Mouse (Mus musculus): ENCODE measurements around the gene Phf12. TPM values are rescaled to one million over a fixed set of nuclear protein-coding genes. Genes with fewer than 3 reads are reported as not detected.
A peak's percentile ranks its signal among the peaks of the same experiment; 100 is the strongest.

Gene Phf12
- polyA plus RNA-seq, 1 experiment from 2014 or later, result 11.6 TPM

DNA sequence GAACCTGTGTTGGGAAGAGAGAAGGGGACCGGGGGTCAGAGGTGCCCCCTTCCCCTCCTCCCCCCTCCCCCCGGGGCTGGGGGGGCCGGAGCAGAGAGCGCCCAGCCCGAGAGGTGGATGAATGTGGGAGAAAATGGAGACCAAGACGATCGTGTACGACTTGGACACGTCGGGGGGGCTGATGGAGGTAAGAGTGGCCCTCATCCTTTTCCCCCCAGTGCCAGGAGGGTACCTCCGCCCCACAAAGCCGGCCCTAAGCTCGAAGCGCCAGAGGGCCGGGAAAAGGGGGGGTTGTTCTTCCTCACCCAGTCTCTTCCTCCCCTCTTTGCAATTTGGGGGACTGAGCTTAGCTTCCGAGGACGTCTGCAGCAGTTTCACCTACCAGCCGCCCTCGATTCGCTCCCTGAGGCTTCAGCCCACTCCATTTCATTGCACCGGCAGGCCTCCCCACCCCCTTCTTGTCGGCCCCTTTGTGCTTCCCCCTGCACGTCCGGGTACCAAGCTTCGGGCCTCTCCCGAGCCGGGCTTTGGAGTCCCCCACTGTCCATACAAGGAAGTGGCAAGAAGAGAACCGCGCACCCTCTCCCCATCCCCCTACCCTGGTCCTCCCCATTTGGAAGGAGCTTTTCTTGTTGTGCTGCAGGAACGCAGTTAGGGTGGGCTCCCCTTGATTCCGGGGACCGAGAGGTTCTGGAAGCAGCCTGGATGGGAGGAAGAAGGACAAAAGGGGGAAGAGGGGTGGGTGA is 810 bp downstream of the Phf12 start:
- peak overlapping the region; percentile 92 to 96 for H3K4me3 ChIP-seq (ENCODE audit: control insufficient read depth in 1 of 2, insufficient read depth in 1 of 2, low read depth in 1 of 2, low read length in 2 of 2)
- no peak for ATAC-seq (ENCODE audit: insufficient number of reproducible peaks, insufficient read depth, low FRiP score, low read depth)
- 0 out of 2 replicates have a peak, but pooled peaks cover under 1% of the 10 kb centered on the region for H3K27me3 ChIP-seq (ENCODE audit: control insufficient read depth, insufficient read depth, low read length)
- peak overlapping the region; percentile 100 for H3K9ac ChIP-seq (ENCODE audit: low read length)
- 0% methylated on average over 29 of the region's 32 CpGs for WGBS
- peaks cover 4 to 18% of the 10 kb centered on the region in 2 experiments for H3K4me1 ChIP-seq (ENCODE audit: control insufficient read depth in 2 of 2, insufficient read depth in 2 of 2, low read length in 2 of 2)
- H3K9me3 ChIP-seq (ENCODE audit: control insufficient read depth, low read length), result no peaks in the 10 kb centered on the region
- H3K4me2 ChIP-seq (ENCODE audit: low read length), result peak overlapping the region; percentile 91
- H3K36me3 ChIP-seq (ENCODE audit: control insufficient read depth, insufficient read depth, low read length), result peaks cover 25% of the 10 kb centered on the region
- peak overlapping the region; percentile 81 to 93 for H3K27ac ChIP-seq (replicated peaks in 1 of 2; ENCODE audit: control insufficient read depth in 1 of 2, insufficient read depth in 1 of 2, low read depth in 2 of 2, low read length in 2 of 2)

DNA sequence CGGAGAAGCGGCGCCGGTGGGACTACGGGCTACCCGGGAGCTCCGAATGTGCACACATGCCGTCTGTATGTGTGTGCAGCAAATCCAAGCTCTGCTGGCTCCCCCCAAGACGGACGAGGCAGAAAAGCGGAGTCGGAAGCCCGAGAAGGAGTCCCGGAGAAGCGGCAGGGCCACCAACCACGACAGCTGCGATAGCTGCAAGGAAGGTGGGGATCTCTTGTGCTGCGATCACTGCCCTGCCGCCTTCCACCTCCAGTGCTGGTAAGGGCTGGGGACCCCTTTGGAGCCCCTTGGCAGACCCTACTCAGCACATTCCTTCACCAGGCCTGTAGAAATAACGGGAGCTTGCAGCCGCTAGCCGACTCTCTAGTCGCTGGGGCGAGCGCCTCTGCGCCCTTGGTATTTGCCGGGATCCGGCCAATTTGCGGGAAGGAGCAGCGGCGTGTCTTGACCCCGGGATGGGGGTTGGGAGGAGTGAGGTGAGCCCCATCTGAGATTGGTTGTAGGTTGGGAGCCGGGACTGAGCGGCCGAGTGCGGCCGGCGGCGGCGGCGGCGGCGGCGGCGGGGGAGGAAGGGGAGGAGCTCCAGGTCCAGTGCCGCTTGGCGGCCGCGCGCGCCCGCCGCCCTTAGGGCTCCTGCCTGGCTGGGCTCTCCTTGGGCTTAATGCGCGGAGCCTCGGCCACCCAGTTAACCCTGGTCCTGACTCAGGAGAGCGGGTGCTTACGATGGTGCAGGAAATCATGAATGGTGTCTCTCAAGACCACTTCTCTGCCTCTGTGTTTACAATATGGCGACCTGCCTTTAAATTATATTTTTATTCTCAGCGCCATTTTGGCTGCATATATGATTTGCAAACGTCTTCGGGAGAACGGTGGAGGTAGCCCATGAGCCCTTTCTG is 1.6 kb downstream of the Phf12 start:
- WGBS, result under 1% methylated on average over 52 of the region's 63 CpGs
- H3K27me3 ChIP-seq (ENCODE audit: control insufficient read depth, insufficient read depth, low read length), result no peaks in the 10 kb centered on the region
- peak overlapping the region; percentile 92 to 96 for H3K4me3 ChIP-seq (ENCODE audit: control insufficient read depth in 1 of 2, insufficient read depth in 1 of 2, low read depth in 1 of 2, low read length in 2 of 2)
- H3K36me3 ChIP-seq (ENCODE audit: control insufficient read depth, insufficient read depth, low read length), result peaks cover 33% of the 10 kb centered on the region
- peak overlapping the region; percentile 91 for H3K4me2 ChIP-seq (ENCODE audit: low read length)
- H3K9me3 ChIP-seq (ENCODE audit: control insufficient read depth, low read length), result no peaks in the 10 kb centered on the region
- H3K4me1 ChIP-seq (ENCODE audit: control insufficient read depth in 2 of 2, insufficient read depth in 2 of 2, low read length in 2 of 2), result peaks cover 4 to 18% of the 10 kb centered on the region in 2 experiments
- no peak for ATAC-seq (ENCODE audit: insufficient number of reproducible peaks, insufficient read depth, low FRiP score, low read depth)
- H3K27ac ChIP-seq (replicated peaks in 1 of 2; ENCODE audit: control insufficient read depth in 1 of 2, insufficient read depth in 1 of 2, low read depth in 2 of 2, low read length in 2 of 2), result peak overlapping the region; percentile 89 to 93
- H3K9ac ChIP-seq (ENCODE audit: low read length), result peak overlapping the region; percentile 100

DNA sequence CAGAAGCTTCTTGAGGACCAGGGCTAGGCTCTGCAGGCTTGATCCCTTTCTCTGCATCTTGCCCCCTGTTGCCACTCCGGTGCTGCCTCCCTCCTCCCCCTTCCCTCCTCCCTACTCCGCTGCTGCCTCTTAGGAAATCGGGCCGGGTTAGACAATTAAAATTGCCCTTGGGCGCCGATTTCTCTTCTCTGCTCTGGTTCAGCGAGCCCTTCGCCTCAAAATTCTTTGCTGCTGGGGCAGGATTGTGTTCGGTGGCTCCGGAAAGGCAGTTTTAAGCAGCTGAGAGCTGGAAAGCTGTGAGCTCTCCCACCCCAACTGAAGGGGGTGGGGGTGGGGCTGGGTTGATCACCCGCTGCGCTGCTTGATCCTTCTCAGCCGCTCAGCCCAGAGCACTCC is 2.3 kb downstream of the Phf12 start:
- peak overlapping the region; percentile 92 to 96 for H3K4me3 ChIP-seq (ENCODE audit: control insufficient read depth in 1 of 2, insufficient read depth in 1 of 2, low read depth in 1 of 2, low read length in 2 of 2)
- H3K36me3 ChIP-seq (ENCODE audit: control insufficient read depth, insufficient read depth, low read length), result peaks cover 39% of the 10 kb centered on the region
- H3K9me3 ChIP-seq (ENCODE audit: control insufficient read depth, low read length), result no peaks in the 10 kb centered on the region
- H3K4me1 ChIP-seq (ENCODE audit: control insufficient read depth in 2 of 2, insufficient read depth in 2 of 2, low read length in 2 of 2), result peaks cover 4 to 18% of the 10 kb centered on the region in 2 experiments
- peak overlapping the region; percentile 100 for H3K9ac ChIP-seq (ENCODE audit: low read length)
- H3K27ac ChIP-seq (replicated peaks in 1 of 2; ENCODE audit: control insufficient read depth in 1 of 2, insufficient read depth in 1 of 2, low read depth in 2 of 2, low read length in 2 of 2), result peak overlapping the region; percentile 89 to 93
- peak overlapping the region; percentile 91 for H3K4me2 ChIP-seq (ENCODE audit: low read length)
- no peak for ATAC-seq (ENCODE audit: insufficient number of reproducible peaks, insufficient read depth, low FRiP score, low read depth)
- H3K27me3 ChIP-seq (ENCODE audit: control insufficient read depth, insufficient read depth, low read length), result no peaks in the 10 kb centered on the region
- 1% methylated on average over 13 of the region's 13 CpGs for WGBS

DNA sequence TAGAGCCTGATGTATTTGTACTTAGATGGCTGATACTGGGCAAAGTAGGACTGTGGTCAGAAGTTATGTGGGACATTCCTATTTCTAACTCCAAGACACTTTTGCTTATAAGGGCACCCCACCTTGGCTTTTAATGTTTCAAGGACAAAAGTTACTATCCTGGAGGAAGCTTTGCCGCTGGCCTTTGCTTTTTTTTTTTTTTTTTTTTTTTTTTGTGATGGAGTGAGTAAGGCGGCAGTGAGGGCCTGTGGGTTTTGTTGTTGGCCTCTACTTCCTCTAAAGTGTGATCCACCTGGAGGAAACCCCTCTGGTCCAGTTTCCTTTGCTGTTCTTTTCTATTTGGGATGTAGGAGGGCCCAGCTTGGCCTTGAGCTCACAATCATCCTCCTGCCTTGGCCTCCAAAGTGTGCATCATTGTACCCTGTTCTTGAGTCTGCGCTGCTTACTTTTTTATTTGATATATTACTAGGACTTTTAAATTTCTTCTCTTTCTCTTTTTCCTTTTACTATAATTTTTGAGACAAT is 3.0 kb downstream of the Phf12 start:
- peak overlapping the region; percentile 91 for H3K4me2 ChIP-seq (ENCODE audit: low read length)
- no peaks in the 10 kb centered on the region for H3K27me3 ChIP-seq (ENCODE audit: control insufficient read depth, insufficient read depth, low read length)
- no peak overlapping the region for H3K27ac ChIP-seq (replicated peaks in 1 of 2; ENCODE audit: control insufficient read depth in 1 of 2, insufficient read depth in 1 of 2, low read depth in 2 of 2, low read length in 2 of 2)

DNA sequence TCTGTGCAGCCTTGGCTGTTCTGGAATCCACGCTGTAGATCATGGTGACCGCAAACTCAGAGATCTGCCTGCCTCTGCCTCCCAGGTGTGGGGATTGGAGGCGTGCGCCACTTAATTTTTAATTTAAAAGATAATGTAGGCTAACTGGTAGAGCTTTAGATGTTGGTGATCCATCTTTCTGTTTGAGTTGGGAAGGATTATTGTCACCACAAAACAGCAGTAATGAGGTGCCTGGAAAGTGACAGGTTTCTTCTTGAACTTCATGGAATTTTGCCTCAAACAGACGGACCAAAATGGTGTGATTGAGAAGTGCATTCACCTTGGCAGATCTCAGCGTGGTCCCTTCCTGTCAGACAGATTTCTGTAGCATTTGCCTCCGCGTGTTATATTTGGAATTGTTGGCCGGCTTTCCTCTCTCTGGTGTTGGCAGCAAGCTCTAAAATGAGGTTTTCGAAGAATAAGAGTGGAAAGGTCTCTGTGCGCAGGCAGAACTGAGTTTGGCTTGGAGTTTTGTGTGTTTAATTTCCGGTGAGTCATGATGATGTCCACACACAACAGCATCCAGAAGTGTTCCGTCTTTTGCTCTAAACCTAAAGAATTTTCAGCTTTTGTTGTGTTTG is 6.6 kb downstream of the Phf12 start:
- Histone ChIP-seq H3K4me1 (ENCODE audit: control insufficient read depth in 2 of 2, insufficient read depth in 2 of 2, low read length in 2 of 2) (peaks cover 4 to 14% of the 10 kb centered on the region in 2 experiments), H3K36me3 (ENCODE audit: control insufficient read depth, insufficient read depth, low read length) (peaks cover 68% of the 10 kb centered on the region), H3K4me2 (ENCODE audit: low read length) (no peak overlapping the region), H3K27ac (replicated peaks in 1 of 2; ENCODE audit: control insufficient read depth in 1 of 2, insufficient read depth in 1 of 2, low read depth in 2 of 2, low read length in 2 of 2) (no peak overlapping the region), H3K9ac (ENCODE audit: low read length) (no peak overlapping the region), H3K9me3 (ENCODE audit: control insufficient read depth, low read length) (no peaks in the 10 kb centered on the region), H3K27me3 (ENCODE audit: control insufficient read depth, insufficient read depth, low read length) (no peaks in the 10 kb centered on the region), H3K4me3 (ENCODE audit: control insufficient read depth in 1 of 2, insufficient read depth in 1 of 2, low read depth in 1 of 2, low read length in 2 of 2) (no peak overlapping the region)
- WGBS, result 84% methylated on average over 13 of the region's 13 CpGs
- ATAC-seq (ENCODE audit: insufficient number of reproducible peaks, insufficient read depth, low FRiP score, low read depth), result no peak

More for the DNA sequence above, 3.0 kb downstream of the Phf12 start:
- peak overlapping the region in 1 of 2 experiments; percentile 92; a peak in 1 of 4 replicates for H3K4me3 ChIP-seq (ENCODE audit: control insufficient read depth in 1 of 2, insufficient read depth in 1 of 2, low read depth in 1 of 2, low read length in 2 of 2)
- H3K4me1 ChIP-seq (ENCODE audit: control insufficient read depth in 2 of 2, insufficient read depth in 2 of 2, low read length in 2 of 2), result peaks cover 4 to 18% of the 10 kb centered on the region in 2 experiments
- H3K36me3 ChIP-seq (ENCODE audit: control insufficient read depth, insufficient read depth, low read length), result peaks cover 44% of the 10 kb centered on the region
- WGBS, result 91% methylated on average over 3 of the region's 3 CpGs
- H3K9me3 ChIP-seq (ENCODE audit: control insufficient read depth, low read length), result no peaks in the 10 kb centered on the region
- ATAC-seq (ENCODE audit: insufficient number of reproducible peaks, insufficient read depth, low FRiP score, low read depth), result no peak
- H3K9ac ChIP-seq (ENCODE audit: low read length), result peak overlapping the region; percentile 100; the same call in 1 of the 2 replicates

DNA sequence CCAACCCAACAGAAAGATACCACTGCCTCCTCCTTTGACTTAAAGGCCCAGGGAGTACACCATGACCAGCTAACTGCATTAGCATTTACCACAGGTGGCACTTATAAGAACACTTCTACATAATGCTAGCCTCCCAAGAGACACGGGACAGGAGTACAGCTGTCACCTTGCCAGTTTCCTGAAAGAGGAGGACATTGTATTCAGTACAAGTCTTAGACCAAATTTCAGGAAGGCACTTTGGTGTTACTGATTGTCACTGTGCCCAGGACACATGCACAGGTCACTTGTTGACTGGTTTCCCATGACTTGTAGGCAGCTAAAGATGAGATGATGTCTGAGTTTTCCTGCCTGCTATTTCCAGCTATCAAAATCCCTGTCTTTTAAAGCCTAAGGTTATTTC is 13.0 kb downstream of the Phf12 start:
- Histone ChIP-seq H3K36me3 (ENCODE audit: control insufficient read depth, insufficient read depth, low read length) (peaks cover 58% of the 10 kb centered on the region), H3K4me1 (ENCODE audit: control insufficient read depth in 2 of 2, insufficient read depth in 2 of 2, low read length in 2 of 2) (no peaks in the 10 kb centered on the region), H3K27ac (replicated peaks in 1 of 2; ENCODE audit: control insufficient read depth in 1 of 2, insufficient read depth in 1 of 2, low read depth in 2 of 2, low read length in 2 of 2) (no peak overlapping the region), H3K4me2 (ENCODE audit: low read length) (no peak overlapping the region), H3K4me3 (ENCODE audit: control insufficient read depth in 1 of 2, insufficient read depth in 1 of 2, low read depth in 1 of 2, low read length in 2 of 2) (no peak overlapping the region), H3K9me3 (ENCODE audit: control insufficient read depth, low read length) (no peaks in the 10 kb centered on the region), H3K9ac (ENCODE audit: low read length) (no peak overlapping the region), H3K27me3 (ENCODE audit: control insufficient read depth, insufficient read depth, low read length) (no peaks in the 10 kb centered on the region)
- 62% methylated on average over 1 of the region's 1 CpGs for WGBS
- no peak for ATAC-seq (ENCODE audit: insufficient number of reproducible peaks, insufficient read depth, low FRiP score, low read depth)

DNA sequence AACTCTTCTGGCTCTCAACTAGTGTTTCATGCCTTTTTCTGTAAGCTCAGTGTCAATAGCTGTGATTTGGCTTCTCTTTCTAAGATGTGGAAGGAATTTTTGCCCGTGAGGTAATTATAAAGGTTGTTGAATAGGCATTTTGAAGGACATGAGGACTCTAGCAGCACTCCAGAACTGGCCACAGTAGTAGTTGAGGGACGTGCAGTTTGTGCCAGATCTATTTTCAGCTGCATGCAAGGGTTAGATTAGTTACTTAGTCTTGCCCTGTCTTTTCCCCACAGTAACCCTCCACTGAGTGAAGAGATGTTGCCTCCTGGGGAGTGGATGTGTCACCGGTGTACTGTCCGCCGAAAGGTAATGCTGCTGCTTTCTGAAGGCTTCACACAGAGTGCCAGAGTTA is 23.9 kb downstream of the Phf12 start:
- Histone ChIP-seq H3K27ac (replicated peaks in 1 of 2; ENCODE audit: control insufficient read depth in 1 of 2, insufficient read depth in 1 of 2, low read depth in 2 of 2, low read length in 2 of 2) (peak overlapping the region; percentile 85 to 86), H3K27me3 (ENCODE audit: control insufficient read depth, insufficient read depth, low read length) (no peaks in the 10 kb centered on the region), H3K9ac (ENCODE audit: low read length) (no peak overlapping the region; the same call in 1 of the 2 replicates), H3K4me1 (ENCODE audit: control insufficient read depth in 2 of 2, insufficient read depth in 2 of 2, low read length in 2 of 2) (peaks cover 5 to 26% of the 10 kb centered on the region in 2 experiments; a peak in 3 of 4 replicates), H3K9me3 (ENCODE audit: control insufficient read depth, low read length) (no peaks in the 10 kb centered on the region), H3K36me3 (ENCODE audit: control insufficient read depth, insufficient read depth, low read length) (peaks cover 77% of the 10 kb centered on the region), H3K4me2 (ENCODE audit: low read length) (peak overlapping the region; percentile 40), H3K4me3 (ENCODE audit: control insufficient read depth in 1 of 2, insufficient read depth in 1 of 2, low read depth in 1 of 2, low read length in 2 of 2) (no peak overlapping the region)
- 55% methylated on average over 5 of the region's 5 CpGs for WGBS
- ATAC-seq (ENCODE audit: insufficient number of reproducible peaks, insufficient read depth, low FRiP score, low read depth), result peak; percentile 64
